Mouse (Mus musculus) ES-Bruce4 (cell line): Measurements from ENCODE around the gene Cpa1. TPM values are rescaled to one million over a fixed set of nuclear protein-coding genes. Genes with fewer than 3 reads are reported as not detected.
A peak's percentile ranks its signal among the peaks of the same experiment; 100 is the strongest.

Experiments
- H3K27ac ChIP-seq: 2 replicates; pipeline ENCODE4 v1.5.1; 2012; ENCODE audit warnings: low read length, inconsistent platforms; ENCODE audit not compliant: insufficient read depth
- H3K27me3 ChIP-seq: 2 replicates; pipeline ENCODE4 v1.6.1; 2012; ENCODE audit warnings: mild to moderate bottlenecking, low read length, inconsistent platforms; ENCODE audit not compliant: control insufficient read depth, poor library complexity, insufficient read depth, severe bottlenecking
- H3K36me3 ChIP-seq: 2 replicates; pipeline ENCODE4 v1.6.1; 2012; ENCODE audit warnings: inconsistent platforms, mild to moderate bottlenecking, low read length, moderate library complexity; ENCODE audit not compliant: control insufficient read depth, poor library complexity, insufficient read depth, severe bottlenecking
- H3K4me1 ChIP-seq: one replicate; pipeline ENCODE4 v1.8.1; 2011; ENCODE audit warnings: low read length; ENCODE audit not compliant: control insufficient read depth, insufficient read depth
- H3K4me3 ChIP-seq: 2 replicates; pipeline ENCODE4 v1.5.1; 2011; ENCODE audit warnings: low read depth, mild to moderate bottlenecking, low read length
- H3K9ac ChIP-seq: 2 replicates; pipeline ENCODE4 v1.6.1; 2012; ENCODE audit warnings: low read depth, mild to moderate bottlenecking, inconsistent platforms; ENCODE audit not compliant: poor library complexity, severe bottlenecking
- H3K9me3 ChIP-seq: replicated peaks from 2 replicates; pipeline ENCODE4 v1.6.1; 2012; ENCODE audit warnings: mild to moderate bottlenecking, low read length, inconsistent platforms; ENCODE audit not compliant: control insufficient read depth, poor library complexity, insufficient read depth, severe bottlenecking
- CTCF ChIP-seq: IDR thresholded peaks from one replicate; pipeline ENCODE4 v1.8.1; 2011; ENCODE audit warnings: low read depth, low read length
- EP300 ChIP-seq: IDR thresholded peaks from 2 replicates; pipeline ENCODE4 v1.6.1; 2011; ENCODE audit warnings: low read depth, low read length; ENCODE audit not compliant: insufficient read depth
- POLR2A ChIP-seq: IDR thresholded peaks from one replicate; pipeline ENCODE4 v1.8.1; 2011; ENCODE audit warnings: low read length; ENCODE audit not compliant: insufficient read depth
- polyA plus RNA-seq: library from polyadenylated mRNA; stranded (reverse); fragments of >200 nt; gene quantifications from 2 replicates; pipeline ENCODE4 v1.2.4, GENCODE M21; 2011; ENCODE audit warnings: low read depth; ENCODE audit not compliant: missing spikeins, insufficient read depth, insufficient read length

The Cpa1 gene
- polyA plus RNA-seq, 1 experiment: not detected

DNA sequence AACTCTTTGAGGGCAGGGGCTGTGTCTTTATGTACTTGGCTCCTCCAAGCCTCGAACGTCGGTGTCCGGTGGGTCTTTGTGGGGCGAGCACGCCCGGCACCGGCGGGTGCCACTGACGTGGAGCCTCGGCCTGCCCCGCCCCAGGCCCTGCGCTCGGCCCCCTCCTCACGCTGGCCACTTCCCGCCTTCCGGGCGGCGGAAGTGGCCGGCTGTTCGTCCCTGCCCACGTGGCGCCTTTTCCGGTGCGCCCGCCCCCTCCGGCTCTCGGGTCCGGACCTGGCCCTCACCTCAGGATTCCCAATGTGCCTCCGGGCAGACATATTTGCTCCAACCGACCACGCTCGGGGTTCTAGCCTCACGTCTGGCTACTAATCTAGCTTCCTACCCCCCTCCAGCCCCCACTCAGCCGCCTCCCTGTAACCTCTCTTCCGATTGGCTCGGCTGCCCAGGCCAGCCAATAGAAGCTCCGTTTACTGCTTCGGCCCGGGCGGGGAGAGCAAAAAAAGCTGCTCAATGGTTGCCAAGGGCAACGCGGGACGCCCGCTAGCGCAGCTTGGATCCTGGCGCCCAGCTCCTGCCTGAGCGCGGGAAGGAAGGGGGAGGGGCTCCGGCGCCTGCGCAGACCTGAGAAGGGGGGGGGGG is 54.5 kb downstream of the Cpa1 start, which contains the start of gene Cep41:
TSS of gene Cep41 (minus strand) at position 400 of the 642 bp plus-strand sequence.
- H3K9me3 ChIP-seq: no peaks in the 10 kb centered on the region
- no peaks in the 10 kb centered on the region for H3K27me3 ChIP-seq
- H3K4me3 ChIP-seq: peak within 1 kb of the TSS; percentile 86
- H3K27ac ChIP-seq: no peak within 1 kb of the TSS; the same call in 1 of the 2 replicates
- H3K9ac ChIP-seq: peak within 1 kb of the TSS; percentile 54
- H3K4me1 ChIP-seq: no peaks in the 10 kb centered on the region
- no peaks in the 10 kb centered on the region for H3K36me3 ChIP-seq
- TF ChIP-seq POLR2A (no peak), EP300 (0 out of 2 replicates have a peak, but pooled peaks have one; percentile 9)

DNA sequence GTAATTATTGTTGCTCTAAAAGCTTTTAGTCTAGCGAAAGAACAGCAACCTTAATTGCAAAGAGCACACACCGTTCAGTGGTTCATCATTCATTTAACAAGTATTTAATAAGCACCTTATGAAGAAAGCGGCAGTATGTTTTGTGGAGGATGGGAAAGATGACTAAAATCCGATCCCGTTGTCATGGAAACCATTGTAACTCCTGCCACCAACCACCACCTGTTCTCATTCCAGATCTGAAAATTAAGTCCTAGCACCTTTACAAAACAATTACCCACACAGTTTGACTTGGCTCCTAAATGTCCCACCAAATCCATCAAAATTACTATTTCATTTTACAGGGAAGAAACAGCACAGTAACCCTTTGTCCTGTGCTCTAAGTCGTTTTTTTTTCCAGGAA is 55.2 kb downstream of the Cpa1 start:
- Histone ChIP-seq H3K4me3 (no peak overlapping the region), H3K27ac (no peak overlapping the region), H3K27me3 (no peaks in the 10 kb centered on the region), H3K9me3 (no peaks in the 10 kb centered on the region), H3K9ac (no peak overlapping the region), H3K36me3 (no peaks in the 10 kb centered on the region), H3K4me1 (no peaks in the 10 kb centered on the region)
- no peak for TF ChIP-seq CTCF
- TF ChIP-seq POLR2A: no peak
- no peak for TF ChIP-seq EP300

Other genes with a start within 250 kb of the Cpa1 start
- 71.2 and 76.3 TPM in 2 replicates for gene Zc3hc1, start 248.2 kb upstream of the Cpa1 start, polyA plus RNA-seq
- 32.8 and 38.1 TPM in 2 replicates for gene Klhdc10, start 237.3 kb upstream of the Cpa1 start, polyA plus RNA-seq
- 126 and 130 TPM in 2 replicates for gene Tmem209, start 129.4 kb upstream of the Cpa1 start, polyA plus RNA-seq
- gene Ssmem1, start 129.4 kb upstream of the Cpa1 start, polyA plus RNA-seq: not detected in 2 replicates
- gene Cpa2, start 97.6 kb upstream of the Cpa1 start, polyA plus RNA-seq: 1.5 TPM in 1 of 2 replicates, not detected in the other
- not detected in 2 replicates for gene Cpa4, start 70.8 kb upstream of the Cpa1 start, polyA plus RNA-seq
- not detected in 2 replicates for gene Cpa5, start 28.2 kb upstream of the Cpa1 start, polyA plus RNA-seq
- 4.9 and 8.1 TPM in 2 replicates for gene Cep41, start 54.5 kb downstream of the Cpa1 start, polyA plus RNA-seq
- 50.5 and 54.4 TPM in 2 replicates for gene Mest, start 84.3 kb downstream of the Cpa1 start, polyA plus RNA-seq